Mouse (Mus musculus) small intestine, adult 2 months (tissue): ENCODE measurements around the gene Cgnl1.

Experiments
- CTCF ChIP-seq: fragments of 200-500 bp; IDR thresholded peaks from 2 replicates; pipeline ENCODE4 v1.5.1; 2012; ENCODE audit warnings: low read depth, mild to moderate bottlenecking, control low read depth, inconsistent platforms, low read length, moderate library complexity, mixed read lengths; ENCODE audit not compliant: insufficient replicate concordance, insufficient read length; ENCODE audit errors: extremely low read depth
- POLR2A ChIP-seq: fragments of 200-500 bp; IDR thresholded peaks from 2 replicates; pipeline ENCODE4 v1.6.1; 2012; ENCODE audit warnings: low read depth, mild to moderate bottlenecking, control low read depth, inconsistent platforms, low read length, moderate library complexity

DNA sequence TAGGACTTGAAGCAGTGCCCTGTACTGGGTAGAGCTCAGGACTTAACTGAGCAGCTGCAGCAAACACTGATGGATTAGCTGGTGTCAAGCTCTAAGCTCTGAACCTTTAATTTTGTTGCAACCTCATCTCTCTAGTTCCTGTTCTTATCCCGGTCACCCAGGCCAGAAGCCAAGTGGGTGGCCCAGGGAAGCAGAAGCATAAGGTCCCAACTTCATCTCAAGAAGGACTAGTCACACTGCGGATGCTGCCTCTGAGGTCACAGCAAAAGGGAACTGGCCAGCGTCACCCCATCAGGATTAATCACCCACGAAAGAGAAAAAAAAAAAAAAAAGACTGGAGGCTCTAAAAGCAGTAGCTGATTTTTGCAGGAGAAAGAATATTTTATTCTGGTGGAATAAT lies 14.5 kb downstream of the Cgnl1 start:
- TF ChIP-seq POLR2A (no peak), CTCF (no peak)
